Mouse (Mus musculus): ENCODE measurements around the gene Sec24c.

GRCm38 (mm10) chr14:20677906-20678305 lies 3.8 kb downstream of the Sec24c start:
- TF ChIP-seq CTCF (IDR thresholded peaks at IDR 0.05) = no peak
- TF ChIP-seq EP300 (IDR thresholded peaks at IDR 0.05) = no peak

Measured in lung, postnatal 0 days (tissue).